Mouse (Mus musculus) neutrophil, adult 59 days (primary cell): Measurements from ENCODE around the gene Iqcm. TPM values are rescaled to one million over a fixed set of nuclear protein-coding genes. Genes with fewer than 3 reads are reported as not detected.

Experiments
- total RNA-seq, 2 experiments: library from RNA; stranded (reverse); gene quantifications; 1 replicate in 1 of 2; 2 replicates in 1 of 2; pipeline ENCODE4 v1.2.4; 2023

The Iqcm gene
- not detected for total RNA-seq

DNA sequence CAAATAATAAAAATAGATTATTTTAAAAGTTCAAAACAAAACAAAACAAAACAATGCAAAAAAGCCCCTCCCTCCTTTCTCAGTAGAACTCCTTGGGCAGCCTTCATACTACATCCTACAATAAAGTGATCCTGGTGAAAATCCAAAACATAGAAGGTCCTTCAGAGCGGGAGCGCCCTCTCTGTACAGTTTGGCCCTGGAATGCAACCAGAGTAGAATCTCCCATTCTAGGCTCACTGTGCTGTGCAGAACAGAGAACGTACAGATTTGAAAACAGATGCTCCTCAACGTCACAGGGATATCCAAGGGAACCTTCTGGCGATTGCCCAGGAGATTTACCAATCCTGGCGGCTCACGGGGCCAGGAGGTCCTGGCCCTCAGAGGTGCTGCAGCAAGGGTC lies at the start of gene Iqcm:
Iqcm (plus strand) TSS at position 301 of the 400 bp plus-strand sequence.

DNA sequence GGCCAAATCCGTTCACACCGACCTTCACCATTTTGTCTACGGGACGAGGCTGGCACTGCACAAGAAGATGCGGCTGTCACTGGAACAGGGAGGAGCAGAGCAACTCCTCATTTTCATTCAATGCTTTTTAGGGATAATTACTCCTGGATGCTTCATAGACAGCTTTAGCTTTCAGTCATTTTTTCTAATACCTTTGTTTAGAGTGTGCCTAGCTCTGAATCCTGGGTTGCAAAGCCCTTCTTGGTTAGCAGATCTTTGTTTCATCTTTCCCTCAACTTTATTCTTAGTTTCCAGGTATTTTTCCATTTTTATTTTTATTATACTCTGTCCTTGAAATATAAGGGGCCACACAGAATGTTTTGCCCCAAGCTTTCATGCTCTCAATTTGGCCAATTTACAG lies 42.0 kb upstream of the Iqcm start, which contains the start of gene Gm10358:
Gm10358 (minus strand) TSS at position 101 of the 400 bp plus-strand sequence.

Other genes starting within 250 kb of the Iqcm start
- not detected for gene Rasd2, start 234.8 kb upstream of the Iqcm start, total RNA-seq
- gene Gm10358, start 42.1 kb upstream of the Iqcm start, total RNA-seq = not detected